Mouse (Mus musculus) neural tube, embryonic 15.5 days (tissue): ENCODE results near the gene Gphb5. TPM values are rescaled to one million over a fixed set of nuclear protein-coding genes. Genes with fewer than 3 reads are reported as not detected.
"Not testable (repeated sequence)": the region's sequence is repeated elsewhere in the genome, so short reads cannot be mapped to it uniquely, and the experiment has no call there.

Experiments
- ATAC-seq: fragments of 200-750 bp; cut with Nextera tagmentation; 2 replicates; pipeline ENCODE4 v1.8.0; 2017; ENCODE audit warnings: mild to moderate bottlenecking, moderate TSS enrichment, moderate library complexity; ENCODE audit not compliant: low FRiP score
- H3K27ac ChIP-seq: fragments of 300-500 bp; sonication (generic); replicated peaks from 2 replicates; pipeline ENCODE4 v1.5.1; 2015; ENCODE audit warnings: mild to moderate bottlenecking, inconsistent platforms
- H3K27me3 ChIP-seq: fragments of 300-500 bp; sonication (generic); replicated peaks from 2 replicates; pipeline ENCODE4 v1.6.1; 2015; ENCODE audit warnings: inconsistent platforms
- H3K36me3 ChIP-seq: fragments of 300-500 bp; sonication (generic); 2 replicates; pipeline ENCODE4 v1.6.1; 2015; ENCODE audit warnings: inconsistent platforms
- H3K4me1 ChIP-seq: fragments of 300-500 bp; sonication (generic); 2 replicates; pipeline ENCODE4 v1.6.1; 2015; ENCODE audit warnings: inconsistent platforms
- H3K4me2 ChIP-seq: fragments of 300-500 bp; sonication (generic); 2 replicates; pipeline ENCODE4 v1.6.1; 2015; ENCODE audit warnings: inconsistent platforms, mild to moderate bottlenecking, moderate library complexity
- H3K4me3 ChIP-seq: fragments of 300-500 bp; sonication (generic); replicated peaks from 2 replicates; pipeline ENCODE4 v1.5.1; 2015; ENCODE audit warnings: mild to moderate bottlenecking, inconsistent platforms
- H3K9ac ChIP-seq: fragments of 300-500 bp; sonication (generic); replicated peaks from 2 replicates; pipeline ENCODE4 v1.6.1; 2015; ENCODE audit warnings: mild to moderate bottlenecking, inconsistent platforms
- H3K9me3 ChIP-seq: fragments of 300-500 bp; sonication (generic); replicated peaks from 2 replicates; pipeline ENCODE4 v1.6.1; 2016; ENCODE audit warnings: inconsistent platforms
- WGBS: fragments of 180-500 bp; shearing (Covaris S2); methylation state at CpG from one replicate; pipeline ENCODE4 v1.1.7; 2015; ENCODE audit warnings: mixed read lengths; 5-methylcytosine and 5-hydroxymethylcytosine counted together
- polyA plus RNA-seq: library from polyadenylated mRNA; unstranded; fragments of >200 nt; fragmentation: Nextera tagmentation; extraction: Ambion mirVana; gene quantifications from 2 replicates; pipeline ENCODE4 v1.2.1, GENCODE M21; 2015

The Gphb5 gene
- polyA plus RNA-seq, 1 experiment from 2014 or later: not detected

- H3K27ac ChIP-seq, H3K9me3 ChIP-seq, H3K4me2 ChIP-seq, H3K4me3 ChIP-seq, ATAC-seq, H3K9ac ChIP-seq, H3K4me1 ChIP-seq, H3K27me3 ChIP-seq, H3K36me3 ChIP-seq: not testable (repeated sequence)
- 86% methylated on average over 6 of the region's 6 CpGs for WGBS
These were observed 15.8 kb upstream of the Gphb5 start for GRCm38 (mm10) chr12:75432400-75432799.

- Histone ChIP-seq H3K27me3 (no peaks in the 10 kb centered on the region), H3K9me3 (no peaks in the 10 kb centered on the region), H3K4me2 (no peak overlapping the region), H3K9ac (no peak overlapping the region), H3K4me3 (no peak overlapping the region), H3K4me1 (no peaks in the 10 kb centered on the region), H3K27ac (no peak overlapping the region), H3K36me3 (no peaks in the 10 kb centered on the region)
- ATAC-seq: no peak
- WGBS: 85% methylated on average over 1 of the region's 1 CpGs
These were observed 13.3 kb upstream of the Gphb5 start for GRCm38 (mm10) chr12:75429685-75430396.

GRCm38 (mm10) chr12:75428719-75429118, 12.1 kb upstream of the Gphb5 start:
- H3K27me3 ChIP-seq: no peaks in the 10 kb centered on the region
- H3K4me2 ChIP-seq: no peak overlapping the region
- no peak overlapping the region for H3K9ac ChIP-seq
- no peaks in the 10 kb centered on the region for H3K36me3 ChIP-seq
- no peak overlapping the region for H3K4me3 ChIP-seq
- H3K4me1 ChIP-seq: peaks cover 3% of the 10 kb centered on the region; the same call in 1 of the 2 replicates
- no peaks in the 10 kb centered on the region for H3K9me3 ChIP-seq
- WGBS: 95% methylated on average over 6 of the region's 6 CpGs
- ATAC-seq: no peak
- no peak overlapping the region for H3K27ac ChIP-seq

GRCm38 (mm10) chr12:75425882-75426281, 9.3 kb upstream of the Gphb5 start:
- Histone ChIP-seq H3K4me2 (no peak overlapping the region), H3K9me3 (no peaks in the 10 kb centered on the region), H3K27ac (no peak overlapping the region), H3K36me3 (no peaks in the 10 kb centered on the region), H3K4me1 (peaks cover 4% of the 10 kb centered on the region; the same call in 1 of the 2 replicates), H3K9ac (no peak overlapping the region), H3K4me3 (no peak overlapping the region), H3K27me3 (no peaks in the 10 kb centered on the region)
- ATAC-seq: no peak
- 81% methylated on average over 7 of the region's 7 CpGs for WGBS

GRCm38 (mm10) chr12:75424817-75425216, 8.2 kb upstream of the Gphb5 start:
- H3K4me3 ChIP-seq: no peak overlapping the region
- no peak overlapping the region for H3K27ac ChIP-seq
- no peaks in the 10 kb centered on the region for H3K36me3 ChIP-seq
- peaks cover 4% of the 10 kb centered on the region; the same call in 1 of the 2 replicates for H3K4me1 ChIP-seq
- no peaks in the 10 kb centered on the region for H3K27me3 ChIP-seq
- no peak overlapping the region for H3K4me2 ChIP-seq
- H3K9me3 ChIP-seq: no peaks in the 10 kb centered on the region
- no peak for ATAC-seq
- 89% methylated on average over 4 of the region's 4 CpGs for WGBS
- no peak overlapping the region for H3K9ac ChIP-seq

- no peak overlapping the region for H3K4me3 ChIP-seq
- H3K27ac ChIP-seq: no peak overlapping the region
- no peaks in the 10 kb centered on the region for H3K9me3 ChIP-seq
- no peak overlapping the region for H3K4me2 ChIP-seq
- H3K4me1 ChIP-seq: peaks cover 4% of the 10 kb centered on the region; the same call in 1 of the 2 replicates
- no peaks in the 10 kb centered on the region for H3K36me3 ChIP-seq
- H3K9ac ChIP-seq: no peak overlapping the region
- ATAC-seq: peak; percentile 53
- no peaks in the 10 kb centered on the region for H3K27me3 ChIP-seq
- WGBS: 53% methylated on average over 7 of the region's 7 CpGs
These were observed 7.8 kb upstream of the Gphb5 start for GRCm38 (mm10) chr12:75424359-75424758.

GRCm38 (mm10) chr12:75414991-75415390, 1.6 kb downstream of the Gphb5 start:
- no peaks in the 10 kb centered on the region for H3K27me3 ChIP-seq
- H3K36me3 ChIP-seq: no peaks in the 10 kb centered on the region
- H3K27ac ChIP-seq: no peak overlapping the region
- no peaks in the 10 kb centered on the region for H3K4me1 ChIP-seq
- no peak for ATAC-seq
- whole genome bisulfite sequencing: 68% methylated on average over 6 of the region's 6 CpGs
- no peak overlapping the region for H3K9ac ChIP-seq
- no peak overlapping the region for H3K4me2 ChIP-seq
- H3K9me3 ChIP-seq: no peaks in the 10 kb centered on the region
- no peak overlapping the region for H3K4me3 ChIP-seq

- ATAC-seq: no peak
- no peak overlapping the region for H3K4me2 ChIP-seq
- H3K27ac ChIP-seq: no peak overlapping the region
- H3K27me3 ChIP-seq: no peaks in the 10 kb centered on the region
- no peaks in the 10 kb centered on the region for H3K36me3 ChIP-seq
- H3K4me1 ChIP-seq: no peaks in the 10 kb centered on the region
- H3K9ac ChIP-seq: no peak overlapping the region
- H3K9me3 ChIP-seq: no peaks in the 10 kb centered on the region
- no peak overlapping the region for H3K4me3 ChIP-seq
- 82% methylated on average over 9 of the region's 9 CpGs for WGBS
These were observed 3.6 kb downstream of the Gphb5 start for GRCm38 (mm10) chr12:75412964-75413363.

GRCm38 (mm10) chr12:75397077-75397476, 19.5 kb downstream of the Gphb5 start:
- no peaks in the 10 kb centered on the region for H3K36me3 ChIP-seq
- WGBS: 44% methylated on average over 7 of the region's 7 CpGs
- no peak overlapping the region for H3K27ac ChIP-seq
- no peak overlapping the region for H3K4me2 ChIP-seq
- no peaks in the 10 kb centered on the region for H3K27me3 ChIP-seq
- no peak overlapping the region for H3K9ac ChIP-seq
- no peak for ATAC-seq
- no peaks in the 10 kb centered on the region for H3K9me3 ChIP-seq
- no peak overlapping the region for H3K4me3 ChIP-seq
- H3K4me1 ChIP-seq: no peaks in the 10 kb centered on the region

- H3K27ac ChIP-seq: no peak overlapping the region
- no peaks in the 10 kb centered on the region for H3K27me3 ChIP-seq
- ATAC-seq: no peak
- H3K4me3 ChIP-seq: no peak overlapping the region
- no peaks in the 10 kb centered on the region for H3K9me3 ChIP-seq
- no peaks in the 10 kb centered on the region for H3K36me3 ChIP-seq
- no peaks in the 10 kb centered on the region for H3K4me1 ChIP-seq
- H3K9ac ChIP-seq: no peak overlapping the region
- no peak overlapping the region for H3K4me2 ChIP-seq
- WGBS: 72% methylated on average over 3 of the region's 3 CpGs
These were observed 20.0 kb downstream of the Gphb5 start for GRCm38 (mm10) chr12:75396616-75397015.

- H3K4me1 ChIP-seq: no peaks in the 10 kb centered on the region
- H3K9ac ChIP-seq: no peak overlapping the region
- WGBS: 84% methylated on average over 20 of the region's 20 CpGs
- no peak overlapping the region for H3K4me3 ChIP-seq
- H3K4me2 ChIP-seq: no peak overlapping the region
- H3K27ac ChIP-seq: no peak overlapping the region
- H3K36me3 ChIP-seq: no peaks in the 10 kb centered on the region
- H3K27me3 ChIP-seq: no peaks in the 10 kb centered on the region
- ATAC-seq: no peak
- H3K9me3 ChIP-seq: no peaks in the 10 kb centered on the region
These were observed 22.4 kb downstream of the Gphb5 start for GRCm38 (mm10) chr12:75394011-75394773.

GRCm38 (mm10) chr12:75391526-75391925, 25.1 kb downstream of the Gphb5 start:
- WGBS: 75% methylated on average over 9 of the region's 9 CpGs
- H3K36me3 ChIP-seq: no peaks in the 10 kb centered on the region
- H3K4me3 ChIP-seq: no peak overlapping the region
- H3K27ac ChIP-seq: no peak overlapping the region
- H3K4me1 ChIP-seq: no peaks in the 10 kb centered on the region
- H3K9ac ChIP-seq: no peak overlapping the region
- no peak overlapping the region for H3K4me2 ChIP-seq
- H3K9me3 ChIP-seq: no peaks in the 10 kb centered on the region
- no peaks in the 10 kb centered on the region for H3K27me3 ChIP-seq
- ATAC-seq: no peak
